Comparison of ENCODE assay signal across 8 mouse cellular contexts in genomic region chr3:122300983-122301919, GRCm38 (mm10). TPM values are rescaled to one million over a fixed set of nuclear protein-coding genes. Genes with fewer than 3 reads are reported as not detected.
DNase-seq lines count a peak whose midpoint lies in the region; ATAC-seq and TF ChIP-seq lines count a peak whose summit lies in the region.

No protein-coding gene starts in this region.

- ATAC-seq in hindbrain, embryonic 16.5 days = peak; percentile 57
- ATAC-seq in neural tube, embryonic 15.5 days (ENCODE audit: low FRiP score) = peak; percentile 36; the same call in 1 of the 2 replicates

- 0 out of 2 replicates have a peak overlapping the region, but pooled peaks have one; percentile 47 for H3K27ac ChIP-seq in cortical plate, adult 2 months (ENCODE audit: insufficient read depth, low read length)
- H3K27ac ChIP-seq in hindbrain, embryonic 16.5 days (ENCODE audit: low read depth, low read length) = 0 out of 2 replicates have a peak overlapping the region, but pooled peaks have one; percentile 14
- peak overlapping the region; percentile 38; the same call in 1 of the 2 replicates for H3K27ac ChIP-seq in neural tube, embryonic 15.5 days (replicated peaks)

- peaks cover 2% of the 10 kb centered on the region for H3K4me1 ChIP-seq in cortical plate, adult 2 months (ENCODE audit: control insufficient read depth, insufficient read depth, low read length)
- no peaks in the 10 kb centered on the region; the same call in 1 of the 2 replicates for H3K4me1 ChIP-seq in hindbrain, embryonic 16.5 days (ENCODE audit: control insufficient read depth, insufficient read depth, low read depth, low read length)
- peaks cover 18% of the 10 kb centered on the region for H3K4me1 ChIP-seq in neural tube, embryonic 15.5 days

- no peak overlapping the region for H3K4me3 ChIP-seq in cortical plate, adult 2 months (ENCODE audit: insufficient read depth, low read length)
- no peak overlapping the region for H3K4me3 ChIP-seq in hindbrain, embryonic 16.5 days (ENCODE audit: low read length)
- H3K4me3 ChIP-seq in neural tube, embryonic 15.5 days (replicated peaks) = no peak overlapping the region

- DNase-seq in cerebellum, postnatal 10 days = peak; percentile 40 to 44
- no peak for DNase-seq in cerebellum, postnatal 4 days (ENCODE audit: low spot score in 2 of 2)
- peak; percentile 45 for DNase-seq in 3134 (ENCODE audit: extremely low read depth, insufficient read length, low spot score)
- peak; percentile 68 to 69 for DNase-seq in left cerebral cortex, postnatal 10 days (ENCODE audit: extremely low spot score in 1 of 2, low spot score in 2 of 2)
- no peak for DNase-seq in embryo, embryonic 10 days (ENCODE audit: low spot score)

- peak overlapping the region; percentile 16; the same call in 1 of the 2 replicates for H3K9ac ChIP-seq in hindbrain, embryonic 16.5 days (ENCODE audit: low read depth, low read length)
- H3K9ac ChIP-seq in neural tube, embryonic 15.5 days (replicated peaks) = no peak overlapping the region

- intact Hi-C loops in left cerebral cortex, postnatal 10 days (cut with DNase I) = no loop called here

- no peaks in the 10 kb centered on the region for H3K27me3 ChIP-seq in hindbrain, embryonic 16.5 days (replicated peaks; ENCODE audit: control insufficient read depth, insufficient read depth, low read length)
- H3K27me3 ChIP-seq in neural tube, embryonic 15.5 days (replicated peaks) = no peaks in the 10 kb centered on the region

- no peaks in the 10 kb centered on the region for H3K9me3 ChIP-seq in hindbrain, embryonic 16.5 days (ENCODE audit: control insufficient read depth, low read length)
- H3K9me3 ChIP-seq in neural tube, embryonic 15.5 days (replicated peaks) = no peaks in the 10 kb centered on the region

- no peak for TF ChIP-seq CTCF in cortical plate, adult 2 months (IDR thresholded peaks at IDR 0.05; ENCODE audit: extremely low read depth, insufficient read depth, low read length)

- H3K4me2 ChIP-seq in hindbrain, embryonic 16.5 days (ENCODE audit: low read length) = no peak overlapping the region
- H3K4me2 ChIP-seq in neural tube, embryonic 15.5 days = no peak overlapping the region

- no peaks in the 10 kb centered on the region for H3K36me3 ChIP-seq in hindbrain, embryonic 16.5 days (ENCODE audit: control insufficient read depth, insufficient read depth, low read length)
- no peaks in the 10 kb centered on the region for H3K36me3 ChIP-seq in neural tube, embryonic 15.5 days

- 64% methylated on average over 9 of the region's 9 CpGs for WGBS in hindbrain, embryonic 16.5 days
- 61% methylated on average over 9 of the region's 9 CpGs for WGBS in neural tube, embryonic 15.5 days

- peak; percentile 67 for TF ChIP-seq POLR2A in cortical plate, adult 2 months (IDR thresholded peaks at IDR 0.05; ENCODE audit: extremely low read depth, insufficient read depth, low read length)

RNA-seq across cellular contexts. Expression of gene Bcar3, which starts 7.3 kb away (rescaled TPM):
- 15.8 and 17.0 TPM in 2 replicates for polyA plus RNA-seq in cortical plate, adult 2 months (2012; rRNA removed)
- polyA plus RNA-seq in hindbrain, embryonic 16.5 days (2015; fragmentation: Nextera tagmentation; extraction: Ambion mirVana) = 6.8 and 7.1 TPM in 2 replicates
- 1 to 10 TPM; 8.4 to 8.6 TPM for total RNA-seq in left cerebral cortex, postnatal 10 days (2021)
- polyA plus RNA-seq in neural tube, embryonic 15.5 days (2015; fragmentation: Nextera tagmentation; extraction: Ambion mirVana) = 5.5 and 7.4 TPM in 2 replicates

RNA-seq across cellular contexts. Expression of gene Dnttip2, which starts 27.1 kb away (rescaled TPM):
- 17.0 and 17.6 TPM in 2 replicates for polyA plus RNA-seq in cortical plate, adult 2 months (2012; rRNA removed)
- 39.8 and 41.7 TPM in 2 replicates for polyA plus RNA-seq in hindbrain, embryonic 16.5 days (2015; fragmentation: Nextera tagmentation; extraction: Ambion mirVana)
- total RNA-seq in left cerebral cortex, postnatal 10 days (2021) = 10 to 100 TPM; 23.5 to 24.3 TPM
- 42.3 and 47.5 TPM in 2 replicates for polyA plus RNA-seq in neural tube, embryonic 15.5 days (2015; fragmentation: Nextera tagmentation; extraction: Ambion mirVana)

RNA-seq across cellular contexts. Expression of gene Gclm, which starts 55.9 kb away (rescaled TPM):
- 46.6 and 49.5 TPM in 2 replicates for polyA plus RNA-seq in cortical plate, adult 2 months (2012; rRNA removed)
- 37.1 and 43.8 TPM in 2 replicates for polyA plus RNA-seq in hindbrain, embryonic 16.5 days (2015; fragmentation: Nextera tagmentation; extraction: Ambion mirVana)
- 10 to 100 TPM; 54.2 to 59.2 TPM for total RNA-seq in left cerebral cortex, postnatal 10 days (2021)
- polyA plus RNA-seq in neural tube, embryonic 15.5 days (2015; fragmentation: Nextera tagmentation; extraction: Ambion mirVana) = 50.0 and 52.7 TPM in 2 replicates

Comparison
In these comparisons a context has a peak if more than half of its experiments do, and no peak if none do; other contexts are left out.
1. DNase-seq: peak in cerebellum, postnatal 10 days (2 of 2), 3134 (single experiment) and left cerebral cortex, postnatal 10 days (2 of 2); none in cerebellum, postnatal 4 days (0 of 2) and embryo, embryonic 10 days (single experiment).
2. Peak in every context shown above with its lines, with median percentiles within 50 percentile points of each other: H3K27ac ChIP-seq.